Mouse (Mus musculus) bone marrow, adult 2 months (tissue): ENCODE data around the gene Smndc1. TPM values are rescaled to one million over a fixed set of nuclear protein-coding genes. Genes with fewer than 3 reads are reported as not detected.
"Not testable (repeated sequence)": the region's sequence is repeated elsewhere in the genome, so short reads cannot be mapped to it uniquely, and the experiment has no call there.

ENCODE experiments used
- H3K27ac ChIP-seq: fragments of 200-500 bp; 2 replicates; pipeline ENCODE4 v1.5.1; 2012; ENCODE audit warnings: low read depth, mild to moderate bottlenecking, control low read depth, inconsistent platforms, low read length; ENCODE audit not compliant: control insufficient read depth, poor library complexity, insufficient read depth
- H3K4me1 ChIP-seq: fragments of 200-500 bp; 2 replicates; pipeline ENCODE4 v1.6.1; 2011; ENCODE audit warnings: low read length; ENCODE audit not compliant: control insufficient read depth, insufficient read depth
- H3K4me3 ChIP-seq: fragments of 200-500 bp; replicated peaks from 2 replicates; pipeline ENCODE3; 2011; ENCODE audit warnings: mild to moderate bottlenecking, low read depth, low read length, control low read depth; ENCODE audit not compliant: control insufficient read depth
- CTCF ChIP-seq: fragments of 200-500 bp; IDR thresholded peaks from 2 replicates; pipeline ENCODE4 v1.5.1; 2011; ENCODE audit warnings: low read length, control low read depth; ENCODE audit not compliant: control insufficient read depth, insufficient read depth
- POLR2A ChIP-seq: fragments of 200-500 bp; IDR thresholded peaks from 2 replicates; pipeline ENCODE4 v1.6.1; 2011; ENCODE audit warnings: low read depth, mild to moderate bottlenecking, control low read depth, low read length, borderline replicate concordance; ENCODE audit not compliant: control insufficient read depth
- WGBS: fragments of 180-500 bp; shearing (Covaris S2); methylation state at CpG from one replicate; pipeline ENCODE4 v1.1.7; 2018; 5-methylcytosine and 5-hydroxymethylcytosine counted together
- polyA plus RNA-seq: library from polyadenylated mRNA; stranded (reverse); fragments of >200 nt; gene quantifications from 2 replicates; pipeline ENCODE4 v1.2.4, GENCODE M21; 2011; ENCODE audit warnings: low replicate concordance; ENCODE audit not compliant: missing spikeins, insufficient read depth, insufficient read length

Smndc1 gene
- polyA plus RNA-seq, 1 experiment, result 41.2 TPM

- 59% methylated on average over 12 of the region's 12 CpGs for WGBS
- Histone ChIP-seq H3K4me3 (no peak overlapping the region), H3K27ac (no peak overlapping the region), H3K4me1 (peaks cover 2% of the 10 kb centered on the region)
- TF ChIP-seq CTCF (no peak), POLR2A (no peak)
Observed at GRCm38 (mm10) chr19:53397451-53398233, 7.3 kb upstream of the Smndc1 start.

GRCm38 (mm10) chr19:53395805-53396204 lies 5.4 kb upstream of the Smndc1 start:
- H3K27ac ChIP-seq, H3K4me3 ChIP-seq, H3K4me1 ChIP-seq: not testable (repeated sequence)
- 26% methylated on average over 5 of the region's 5 CpGs for WGBS

GRCm38 (mm10) chr19:53394956-53395355 lies 4.6 kb upstream of the Smndc1 start:
- not testable (repeated sequence) for H3K27ac ChIP-seq, H3K4me1 ChIP-seq, H3K4me3 ChIP-seq
- 60% methylated on average over 3 of the region's 3 CpGs for WGBS

- WGBS, result 10% methylated on average over 7 of the region's 7 CpGs
- Histone ChIP-seq H3K4me1 (peaks cover 3% of the 10 kb centered on the region), H3K27ac (no peak overlapping the region), H3K4me3 (no peak overlapping the region)
- TF ChIP-seq CTCF, result no peak
- TF ChIP-seq POLR2A, result no peak
Observed at GRCm38 (mm10) chr19:53394552-53394951, 4.2 kb upstream of the Smndc1 start.

- Histone ChIP-seq H3K4me3 (no peak overlapping the region), H3K4me1 (peaks cover 1% of the 10 kb centered on the region; the same call in 1 of the 2 replicates), H3K27ac (no peak overlapping the region)
- TF ChIP-seq CTCF, result no peak
- no peak for TF ChIP-seq POLR2A
Observed at GRCm38 (mm10) chr19:53393646-53394045, 3.3 kb upstream of the Smndc1 start.

GRCm38 (mm10) chr19:53392781-53393343 lies 2.5 kb upstream of the Smndc1 start:
- TF ChIP-seq POLR2A (no peak), CTCF (no peak)
- peaks cover 1% of the 10 kb centered on the region; the same call in 1 of the 2 replicates for H3K4me1 ChIP-seq

GRCm38 (mm10) chr19:53391787-53392186 lies 1.4 kb upstream of the Smndc1 start:
- no peak overlapping the region for H3K27ac ChIP-seq
- H3K4me3 ChIP-seq, result no peak overlapping the region
- TF ChIP-seq CTCF, result no peak
- 49% methylated on average over 5 of the region's 5 CpGs for WGBS
- H3K4me1 ChIP-seq, result peaks cover 1% of the 10 kb centered on the region; the same call in 1 of the 2 replicates

More at GRCm38 (mm10) chr19:53392781-53393343, 2.5 kb upstream of the Smndc1 start:
- 64% methylated on average over 8 of the region's 8 CpGs for WGBS
- no peak overlapping the region for H3K4me3 ChIP-seq
- no peak overlapping the region for H3K27ac ChIP-seq

- Histone ChIP-seq H3K4me3 (peak overlapping the region; percentile 27), H3K4me1 (peaks cover 1% of the 10 kb centered on the region; the same call in 1 of the 2 replicates), H3K27ac (no peak overlapping the region)
- TF ChIP-seq CTCF (no peak), POLR2A (no peak)
- WGBS, result 36% methylated on average over 8 of the region's 8 CpGs
Observed at GRCm38 (mm10) chr19:53391386-53391785, 1.0 kb upstream of the Smndc1 start.
